Mouse (Mus musculus) T-helper 1 cell (primary cell): ENCODE results near the gene Gm26938.

Source experiments
- in situ Hi-C: fragments of 300-600 bp; cut with MboI, MseI; formaldehyde crosslinking; loops from one replicate; pipeline ENCODE4 v1.15.1; 2025; ENCODE audit warnings: high pct_unique_total_duplicates

Gm26938 gene

DNA sequence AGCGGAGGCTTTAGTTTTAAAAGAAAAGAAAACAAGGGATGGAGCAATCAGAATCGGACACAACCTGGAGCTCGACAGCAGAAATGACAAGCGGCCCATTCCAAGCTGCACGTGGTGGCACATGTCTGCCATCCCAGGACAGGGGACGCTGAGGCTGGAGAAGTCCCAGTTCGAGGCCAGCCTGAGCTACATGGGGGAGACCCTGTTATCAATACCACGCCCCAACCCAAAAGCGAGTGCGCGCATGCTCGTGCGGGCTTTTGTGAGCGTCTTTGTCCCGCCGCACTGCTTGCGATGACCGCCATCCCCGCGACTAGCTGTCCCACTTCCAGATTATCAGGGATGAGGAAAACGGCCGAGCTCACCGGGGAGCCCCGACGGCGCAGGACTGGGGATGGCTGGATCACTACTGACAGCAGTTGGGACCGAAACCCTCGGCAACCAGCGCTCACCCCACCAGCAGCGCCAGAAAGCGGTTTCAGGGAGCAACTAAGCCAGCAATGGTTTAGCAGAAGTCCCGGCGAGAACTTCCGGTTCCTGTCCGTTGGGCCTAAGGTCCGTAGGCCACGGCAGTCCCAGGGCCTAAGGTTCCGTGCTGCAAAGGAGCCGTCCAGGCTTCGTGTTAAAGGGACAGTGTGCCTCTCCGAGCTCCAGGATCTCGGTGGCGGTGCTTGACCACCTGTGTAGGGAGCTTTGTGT is at the start of gene Gm26938, which contains the start of gene Psmg3:
Gene Gm26938 (minus strand): TSS at position 51 of the 699 bp plus-strand sequence.
Gene Psmg3 (minus strand): TSS at position 529 of the 699 bp plus-strand sequence.
- in situ Hi-C loops: no loop called here

DNA sequence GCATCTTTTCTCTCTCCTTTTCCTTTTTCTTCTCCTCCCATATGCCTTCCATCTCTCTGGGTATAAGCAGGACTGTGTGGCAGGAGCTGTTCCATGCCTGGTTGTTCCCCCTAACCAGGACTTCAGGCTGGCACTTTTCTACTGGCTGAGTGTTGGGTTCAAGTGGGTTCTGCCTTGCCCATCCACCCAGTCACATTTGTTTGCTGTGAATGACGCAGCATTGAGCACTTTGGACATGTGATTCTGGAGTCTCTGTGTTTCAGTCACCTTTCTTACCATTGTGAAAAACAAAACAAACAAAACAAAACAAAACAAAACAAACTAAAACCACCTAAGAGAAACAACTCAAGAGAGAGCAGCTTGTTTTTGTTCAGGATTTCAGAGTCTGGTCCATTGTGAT is 45.3 kb upstream of the Gm26938 start:
- in situ Hi-C loops: loop anchor here (25.0 kb wide), 1 partner anchor 934 kb away; no protein-coding TSS in a partner anchor

DNA sequence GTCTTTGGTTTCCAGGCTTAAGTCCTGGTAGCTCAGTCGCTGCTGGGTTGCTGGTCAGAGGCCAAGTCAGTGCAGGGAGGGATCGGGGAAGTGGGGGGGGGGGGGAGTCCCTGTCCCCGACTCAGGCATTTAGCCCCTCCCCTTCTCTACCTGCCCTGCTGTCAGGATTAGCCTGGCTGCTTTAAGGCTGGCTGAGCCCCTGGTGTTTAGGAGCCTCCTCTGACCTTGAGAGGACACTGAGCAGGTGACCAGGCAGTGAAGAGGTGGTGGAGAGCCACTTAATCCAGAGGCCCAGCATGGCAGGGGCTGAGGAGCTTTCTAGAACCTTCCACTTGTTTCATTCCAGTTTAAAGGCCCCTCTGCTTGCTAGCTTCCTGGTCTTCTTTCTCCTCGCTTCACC is 44.7 kb upstream of the Gm26938 start:
- in situ Hi-C loops: loop anchor here (25.0 kb wide), 1 partner anchor 934 kb away; no protein-coding TSS in a partner anchor

DNA sequence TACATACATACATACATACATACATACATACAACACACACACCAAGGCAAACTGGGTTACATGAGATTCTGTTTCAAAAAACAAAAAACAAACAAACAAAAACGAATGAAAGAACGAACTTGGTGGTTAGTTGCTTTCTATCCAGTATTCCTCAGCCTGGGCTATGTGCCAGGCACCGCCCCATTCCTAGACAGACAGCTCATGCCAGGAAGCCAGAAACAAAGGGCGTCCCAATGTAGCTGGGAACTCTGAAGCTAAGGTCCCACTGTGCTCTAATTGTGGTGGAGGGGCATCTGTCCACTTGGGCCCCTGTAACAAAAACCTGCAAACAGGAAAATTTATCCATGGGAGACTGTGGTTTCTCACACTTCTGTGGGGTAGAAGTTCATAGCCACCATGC is 36.6 kb upstream of the Gm26938 start:
- in situ Hi-C loops: loop anchor here (25.0 kb wide), 1 partner anchor 925 kb away; no protein-coding TSS in a partner anchor

DNA sequence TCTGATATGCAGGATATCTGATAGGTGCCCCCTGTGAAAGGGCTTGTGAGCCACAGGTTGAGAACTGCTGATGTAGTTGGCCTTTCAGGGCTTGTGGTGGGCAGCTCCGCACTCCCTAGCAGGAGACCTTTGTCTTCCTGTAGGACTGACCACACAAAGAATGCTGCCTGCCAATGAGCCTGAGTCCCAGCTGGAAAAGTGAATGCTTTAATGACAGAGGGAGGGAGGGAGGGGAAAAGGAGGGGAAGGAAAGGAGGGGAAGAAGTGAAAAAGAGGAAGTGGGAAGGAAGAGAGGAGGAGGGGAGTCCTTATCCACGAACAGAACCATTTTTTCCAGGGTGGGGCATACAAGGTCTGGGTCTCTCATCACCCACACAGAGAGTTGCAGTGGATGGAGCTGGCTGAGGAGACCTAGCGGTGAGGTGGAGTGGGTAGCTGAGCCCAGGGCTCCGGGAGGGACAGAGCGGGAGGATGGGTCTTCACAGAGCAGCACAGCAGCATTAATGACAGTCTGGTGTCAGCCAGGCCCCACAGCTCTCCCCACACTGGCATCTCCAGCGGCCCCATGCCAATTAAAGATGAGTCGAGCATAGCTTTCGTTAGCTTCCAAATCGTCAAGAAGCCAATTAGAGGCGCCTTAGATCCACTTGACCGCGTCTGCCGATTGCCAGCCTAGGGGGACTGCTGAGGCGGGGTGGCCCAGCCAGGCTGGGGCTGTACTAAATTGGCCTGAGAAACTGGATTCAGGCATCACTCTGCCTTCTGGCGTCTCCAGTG is 34.3 kb upstream of the Gm26938 start:
- in situ Hi-C loops: loop anchor here (25.0 kb wide), 1 partner anchor 923 kb away; no protein-coding TSS in a partner anchor

DNA sequence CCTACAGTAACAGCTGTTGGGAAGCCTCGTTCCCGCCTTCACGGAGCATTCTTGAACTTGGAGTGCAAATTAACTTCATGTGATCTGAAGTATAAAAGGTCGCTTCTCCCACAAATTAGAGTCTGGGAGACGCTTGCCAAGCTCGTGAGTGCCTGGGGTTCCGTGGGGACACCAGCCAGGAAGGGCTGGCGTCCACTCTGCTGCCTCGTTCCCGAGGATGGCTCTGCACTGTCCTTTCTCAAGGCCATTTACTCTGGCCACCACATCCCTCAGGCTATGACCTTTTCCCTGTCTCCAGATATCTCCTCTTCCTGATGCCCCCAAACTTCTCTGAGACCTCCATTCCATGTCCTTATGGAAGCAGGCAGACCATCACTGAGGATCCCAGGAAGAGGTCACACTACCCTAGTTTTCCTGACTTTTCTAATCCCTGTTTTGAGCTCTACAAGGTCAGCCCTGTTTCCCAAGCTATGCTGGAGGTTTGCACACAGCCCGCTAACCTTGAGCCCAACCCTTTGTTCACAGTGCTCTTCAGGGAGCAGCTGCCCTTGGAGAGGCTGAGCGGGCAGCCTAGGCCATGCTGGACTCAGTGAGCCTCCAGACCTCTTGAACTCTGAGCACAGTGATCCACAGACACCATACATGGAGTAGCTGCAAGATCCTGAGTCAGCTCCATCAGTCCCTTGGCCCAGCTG is 23.6 kb upstream of the Gm26938 start:
- in situ Hi-C loops: loop anchor here (10.0 to 25.0 kb wide), 2 partner anchors 225 to 912 kb away; no protein-coding TSS in a partner anchor

DNA sequence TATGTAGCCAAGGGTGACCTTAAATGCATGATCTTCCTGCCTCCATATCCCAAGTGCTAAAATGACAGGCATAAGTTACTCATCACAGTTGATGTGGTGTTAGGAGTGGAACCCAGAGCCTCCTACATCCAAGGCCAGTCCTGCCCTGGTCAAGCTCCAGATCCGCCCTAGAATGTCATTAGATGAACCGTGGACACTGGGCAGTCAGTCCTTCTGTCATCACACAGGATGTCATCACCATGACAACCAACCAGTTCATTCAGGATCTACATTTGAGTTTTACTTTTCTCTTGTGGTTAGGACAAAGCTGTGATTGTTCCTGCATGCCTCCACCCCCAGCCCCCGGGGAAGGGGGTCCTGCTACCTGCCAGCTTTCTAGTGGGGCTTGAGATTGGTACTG is 12.9 kb upstream of the Gm26938 start:
- in situ Hi-C loops: no loop called here

DNA sequence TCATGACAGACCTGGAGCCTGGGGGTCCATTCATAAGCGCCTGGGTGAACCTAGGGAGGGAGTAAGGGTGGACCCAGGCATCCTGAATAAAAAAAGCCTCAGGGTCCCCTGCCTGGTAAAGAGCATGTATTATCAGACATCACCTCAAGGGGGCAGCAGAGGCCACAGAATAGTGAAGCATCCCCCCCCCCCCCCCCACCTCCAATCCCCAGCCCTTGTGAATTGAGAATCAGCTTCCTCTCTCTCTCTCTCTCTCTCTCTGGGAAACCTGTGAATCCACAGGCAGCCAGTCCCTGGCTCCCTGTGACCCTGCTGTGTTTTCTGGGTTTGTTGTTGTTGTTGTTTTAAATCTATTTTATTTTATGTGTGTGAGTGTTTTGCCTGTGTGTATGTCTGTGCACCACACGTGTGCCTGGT is 12.3 kb upstream of the Gm26938 start:
- in situ Hi-C loops: no loop called here

DNA sequence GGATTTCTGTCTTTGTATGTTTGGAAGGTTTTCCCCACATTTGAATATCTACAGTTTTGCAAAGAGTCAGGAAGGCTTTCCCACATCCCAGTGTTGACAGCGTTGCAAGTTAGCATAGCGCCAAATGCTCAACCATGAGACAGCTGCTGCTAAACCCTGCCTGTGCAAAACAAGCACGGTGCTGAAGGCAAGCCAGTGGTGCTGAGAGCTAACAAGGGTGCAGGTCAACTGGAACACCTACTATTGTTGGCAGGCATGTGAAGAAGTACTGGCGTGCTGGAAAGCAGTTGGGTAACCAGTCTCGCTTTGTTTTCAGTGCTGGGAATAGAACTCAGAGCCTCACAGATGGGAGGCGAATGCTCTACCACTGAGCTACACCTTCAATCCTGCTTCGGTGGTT is 9.5 kb upstream of the Gm26938 start:
- in situ Hi-C loops: no loop called here

DNA sequence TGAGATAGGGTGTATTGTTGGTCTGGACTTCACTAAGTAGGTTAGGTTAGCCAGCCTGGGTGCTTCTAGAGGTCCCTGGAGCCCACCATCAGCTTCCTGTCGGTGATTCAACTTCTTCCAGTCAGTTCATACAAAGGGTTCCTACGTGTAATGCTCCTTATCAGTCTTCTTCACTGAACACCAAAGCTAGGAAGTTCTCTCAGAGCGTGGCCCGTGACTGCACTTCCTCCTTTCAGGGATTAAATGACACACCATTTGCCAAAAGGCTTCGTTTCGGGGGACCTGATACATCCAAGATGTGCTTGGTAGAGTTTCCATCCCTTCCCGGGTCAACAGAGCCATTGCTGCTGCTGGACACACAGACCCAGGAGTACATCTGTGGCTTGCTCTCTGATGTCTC is 5.9 kb upstream of the Gm26938 start:
- in situ Hi-C loops: no loop called here

DNA sequence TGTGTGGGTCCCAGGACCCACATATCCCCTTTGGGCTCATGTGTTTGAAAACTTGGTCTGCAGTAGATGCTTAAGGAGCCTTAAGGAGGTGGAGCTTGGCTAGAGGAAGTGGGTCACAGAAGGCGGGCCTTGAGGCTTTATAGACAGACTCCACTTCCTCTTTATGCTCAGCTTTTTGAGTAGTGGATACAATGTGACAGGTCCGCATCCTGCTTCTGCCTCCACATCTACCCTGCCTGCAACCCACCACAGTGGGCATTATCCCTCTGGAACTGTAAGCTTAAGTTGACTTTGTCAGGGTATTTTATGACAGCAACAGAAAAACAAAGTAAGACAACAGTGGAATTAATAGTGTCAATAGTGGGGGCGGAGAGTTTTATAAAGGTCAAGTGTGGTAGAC is 4.5 kb upstream of the Gm26938 start:
- in situ Hi-C loops: no loop called here

DNA sequence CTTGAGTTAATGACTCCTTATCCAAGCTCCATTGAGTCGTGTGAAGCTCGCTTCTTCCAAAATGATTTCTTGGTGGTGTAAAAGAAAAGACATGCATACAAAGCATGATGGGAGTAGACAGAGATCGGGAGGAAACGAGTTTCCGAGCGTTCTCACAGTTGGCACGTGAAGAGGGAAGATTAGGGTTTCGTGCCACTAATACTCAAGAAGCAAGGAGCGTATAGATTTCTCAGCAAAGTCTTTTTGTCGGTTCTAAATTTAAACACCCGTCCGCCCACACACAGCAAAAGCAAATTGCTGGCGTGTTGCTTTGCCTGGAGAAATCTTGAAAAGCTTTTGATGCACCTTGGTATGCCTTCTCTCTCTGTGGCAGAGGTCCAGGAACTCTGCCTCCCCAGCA is 3.2 kb upstream of the Gm26938 start:
- in situ Hi-C loops: no loop called here

DNA sequence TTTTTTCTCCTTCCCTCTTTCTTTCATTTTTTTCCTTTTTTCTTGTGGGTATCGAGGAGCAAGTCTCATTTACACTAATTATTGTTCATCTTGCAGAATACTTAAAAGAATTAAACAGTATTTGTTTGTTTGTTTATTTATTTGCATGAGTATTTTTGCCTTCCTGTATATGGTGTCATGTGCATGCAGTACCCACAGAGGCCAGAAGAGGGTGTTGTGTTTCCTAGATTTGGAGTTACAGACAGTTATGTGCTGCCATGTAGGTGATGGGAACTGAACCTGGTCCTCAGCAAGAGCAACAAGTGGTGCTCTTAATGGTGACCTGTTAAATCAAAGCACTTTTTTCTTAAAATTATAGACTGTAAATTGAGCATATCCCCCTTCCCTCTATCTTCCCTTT is 1.4 kb upstream of the Gm26938 start:
- in situ Hi-C loops: no loop called here

DNA sequence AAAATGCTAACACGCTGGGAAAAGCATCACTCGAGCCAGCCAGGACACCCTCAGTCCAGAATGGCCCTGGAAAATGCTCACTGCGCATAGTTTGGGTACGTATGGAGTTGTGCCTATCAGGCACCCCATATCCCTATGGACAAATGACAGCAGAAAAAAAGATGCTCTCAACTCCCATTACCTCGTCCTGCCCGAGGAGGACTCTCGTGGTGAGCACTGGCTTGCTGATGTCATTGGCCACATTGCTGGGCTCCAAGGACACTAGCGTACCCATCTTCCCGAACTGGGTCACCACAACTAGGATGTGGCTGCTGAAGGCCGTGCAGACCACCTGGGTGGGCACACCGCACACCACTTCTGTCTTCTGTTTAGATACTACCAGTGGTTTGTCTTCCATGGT is 260 bp downstream of the Gm26938 start:
- in situ Hi-C loops: no loop called here

DNA sequence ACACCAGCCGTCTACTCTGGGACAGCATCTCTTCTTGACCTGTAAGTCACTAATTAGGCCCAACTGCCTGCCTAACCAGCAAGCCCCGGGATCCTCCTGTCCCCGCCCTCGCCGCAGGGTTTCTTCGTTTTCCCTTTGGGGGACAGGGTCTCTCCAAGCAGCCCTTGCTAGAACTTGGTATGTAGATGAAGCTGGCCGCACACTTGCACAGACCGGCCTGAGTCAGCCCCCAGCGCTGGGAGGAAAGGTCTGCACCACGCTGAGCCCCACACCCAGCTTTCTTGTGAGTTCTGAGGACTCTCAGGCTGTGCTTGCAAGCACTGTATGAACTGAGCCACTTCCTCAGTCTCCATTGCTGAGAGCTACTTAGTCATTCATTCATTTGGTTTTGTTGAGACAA is 1.7 kb downstream of the Gm26938 start:
- in situ Hi-C loops: no loop called here

DNA sequence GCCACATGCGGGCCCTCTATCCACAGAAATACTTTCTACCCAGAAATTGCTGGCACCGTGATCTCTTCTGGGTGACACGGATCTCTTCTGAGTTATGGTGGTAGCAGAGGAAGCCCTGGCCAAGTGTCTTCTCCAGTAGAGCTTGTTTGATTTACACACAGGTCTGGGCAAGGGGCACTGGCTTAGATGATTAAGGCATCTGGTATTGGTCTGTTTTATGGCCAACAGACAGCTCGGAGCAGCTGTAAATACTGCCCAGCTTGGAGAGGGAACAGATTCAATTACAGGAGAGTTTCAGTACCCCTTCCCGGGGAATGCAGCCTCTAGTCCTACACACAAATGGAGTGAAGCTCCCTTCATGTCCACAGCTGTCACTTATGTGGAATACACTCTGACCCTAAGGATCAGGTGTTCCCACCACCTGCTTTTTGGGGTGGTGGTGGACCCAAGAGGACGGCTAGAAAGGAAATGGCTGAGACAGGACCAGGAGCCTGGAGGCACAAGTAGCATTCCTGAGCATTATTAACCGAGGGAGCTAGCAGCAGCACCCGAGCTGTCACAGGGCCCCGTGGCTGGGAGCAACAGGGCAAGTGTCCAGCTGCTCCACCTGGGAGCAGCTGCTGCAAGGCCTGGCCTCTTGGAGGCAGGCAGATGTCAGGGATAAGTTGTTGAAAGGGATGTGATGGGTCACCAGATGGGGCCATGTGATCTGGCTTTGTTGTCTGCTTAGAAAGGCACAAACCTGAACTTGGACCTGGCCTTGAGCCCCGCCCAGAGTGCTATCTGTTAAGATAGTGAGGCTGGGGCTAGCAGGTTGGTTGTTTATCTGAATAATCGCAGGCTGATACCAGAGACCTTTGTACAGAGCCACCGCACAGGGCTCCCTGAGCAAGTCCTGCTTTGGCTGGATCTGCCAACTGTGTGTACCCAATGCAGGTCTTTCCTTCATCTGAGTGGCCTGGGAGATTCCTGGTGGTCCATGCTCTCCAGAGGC is 4.4 kb downstream of the Gm26938 start:
- in situ Hi-C loops: no loop called here

DNA sequence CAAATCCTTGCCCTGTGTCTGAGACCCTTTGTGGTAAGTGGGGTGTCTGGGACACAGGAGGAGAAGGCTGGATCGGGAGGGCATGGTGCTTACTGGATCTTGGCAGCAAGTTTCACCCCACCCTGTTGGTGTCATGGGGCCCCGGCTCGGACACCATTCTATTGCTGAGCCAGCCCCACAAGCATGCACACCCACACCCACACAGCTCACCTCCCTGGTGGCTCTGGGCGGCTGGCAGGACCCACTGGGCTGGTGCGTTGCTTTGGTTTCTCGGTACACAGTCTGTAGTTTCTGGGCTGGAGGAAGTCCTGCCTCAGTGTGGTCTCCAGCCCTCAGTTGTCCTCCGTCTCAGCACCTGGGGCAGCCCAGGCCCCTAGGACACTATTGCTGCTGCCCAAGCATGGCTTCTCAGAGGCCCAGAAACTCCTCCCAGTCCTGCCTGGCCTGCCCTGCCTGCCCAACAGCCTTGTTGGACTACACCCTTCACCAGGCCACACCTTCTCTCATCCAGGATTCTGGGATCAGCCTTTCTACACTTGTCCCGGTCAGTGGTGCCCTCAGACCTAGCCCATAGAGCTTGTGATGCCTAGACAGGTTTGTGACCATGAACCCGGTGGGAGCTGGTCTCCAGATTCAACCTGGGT is 6.5 kb downstream of the Gm26938 start, which contains the start of gene Tmem184a:
Gene Tmem184a (minus strand): TSS at position 380 of the 644 bp plus-strand sequence.
- in situ Hi-C loops: loop anchor here (5.0 kb wide), 1 partner anchor 107 kb away; no protein-coding TSS in a partner anchor

DNA sequence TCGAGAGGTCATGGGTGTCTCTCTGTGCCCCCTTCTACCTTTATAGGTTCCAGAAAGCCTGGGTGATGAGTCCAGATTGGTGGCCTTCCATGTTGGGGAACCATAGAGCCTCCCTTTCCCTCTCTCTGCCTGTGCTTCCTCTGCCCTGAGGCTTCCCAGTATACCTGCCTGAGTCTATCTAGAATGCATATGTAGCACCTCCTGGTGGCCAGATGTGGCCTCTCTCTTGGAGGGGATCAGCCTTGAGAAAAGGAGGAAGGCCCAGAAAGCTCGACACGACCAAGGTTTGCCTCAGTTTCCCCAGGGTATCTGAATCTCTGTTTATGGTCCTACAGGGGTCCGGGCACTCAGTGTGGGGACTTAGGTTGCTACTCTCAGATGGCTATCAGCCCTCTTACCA is 7.4 kb downstream of the Gm26938 start:
- in situ Hi-C loops: loop anchor here (5.0 kb wide), 1 partner anchor 106 kb away; no protein-coding TSS in a partner anchor

DNA sequence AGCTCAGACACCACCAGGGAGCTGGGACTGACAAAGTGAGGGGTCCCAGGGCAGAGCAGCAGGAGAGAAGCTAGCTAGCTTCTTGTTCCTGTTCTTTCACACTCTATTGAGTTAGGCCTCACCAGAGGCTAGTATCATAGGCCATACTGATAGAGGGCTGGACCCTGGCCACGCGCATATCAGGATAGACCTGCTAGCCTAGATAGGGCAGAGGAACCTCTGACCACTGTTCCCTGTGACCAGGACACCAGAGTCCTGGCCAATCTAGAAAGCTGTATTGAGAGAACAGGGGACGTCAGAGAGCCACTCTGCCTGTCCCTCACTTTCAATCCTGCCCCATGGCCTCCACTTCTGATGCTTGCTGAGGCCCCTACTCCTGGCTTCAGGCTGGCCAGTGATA is 8.2 kb downstream of the Gm26938 start:
- in situ Hi-C loops: loop anchor here (5.0 kb wide), 1 partner anchor 106 kb away; no protein-coding TSS in a partner anchor

DNA sequence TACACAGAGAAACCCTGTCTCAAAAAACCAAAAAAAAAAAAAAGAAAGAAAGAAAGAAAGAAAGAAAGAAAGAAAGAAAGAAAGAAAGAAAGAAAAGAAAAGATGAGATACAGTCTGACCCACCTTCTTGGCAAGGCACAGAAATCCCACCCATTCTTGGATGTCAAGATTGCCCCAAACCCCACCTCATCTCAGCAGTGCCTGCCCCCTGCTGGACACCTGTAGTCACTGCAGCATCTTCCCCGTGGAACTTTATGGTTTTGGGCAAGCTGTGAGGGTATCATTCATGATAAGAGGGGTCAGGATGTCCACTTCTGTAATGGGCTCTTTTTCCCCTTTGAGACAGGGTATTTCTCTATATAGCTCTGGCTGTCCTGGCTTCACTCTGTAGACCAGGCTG is 8.9 kb downstream of the Gm26938 start:
- in situ Hi-C loops: loop anchor here (5.0 kb wide), 1 partner anchor 105 kb away; no protein-coding TSS in a partner anchor
